Mouse (Mus musculus) ovary, postnatal 36 days (tissue): ENCODE measurements at regions not wholly inside any gene's neighbourhood (a gene's known extent, or its start where the extent isn't known, plus 50 kb on each side); places are given as distances from the start of the nearest gene placed in this dataset.

Experiments
- DNase-seq: peaks from one replicate; pipeline ENCODE4 v3.0.0; 2022; ENCODE audit warnings: low spot score, mixed read lengths

DNA sequence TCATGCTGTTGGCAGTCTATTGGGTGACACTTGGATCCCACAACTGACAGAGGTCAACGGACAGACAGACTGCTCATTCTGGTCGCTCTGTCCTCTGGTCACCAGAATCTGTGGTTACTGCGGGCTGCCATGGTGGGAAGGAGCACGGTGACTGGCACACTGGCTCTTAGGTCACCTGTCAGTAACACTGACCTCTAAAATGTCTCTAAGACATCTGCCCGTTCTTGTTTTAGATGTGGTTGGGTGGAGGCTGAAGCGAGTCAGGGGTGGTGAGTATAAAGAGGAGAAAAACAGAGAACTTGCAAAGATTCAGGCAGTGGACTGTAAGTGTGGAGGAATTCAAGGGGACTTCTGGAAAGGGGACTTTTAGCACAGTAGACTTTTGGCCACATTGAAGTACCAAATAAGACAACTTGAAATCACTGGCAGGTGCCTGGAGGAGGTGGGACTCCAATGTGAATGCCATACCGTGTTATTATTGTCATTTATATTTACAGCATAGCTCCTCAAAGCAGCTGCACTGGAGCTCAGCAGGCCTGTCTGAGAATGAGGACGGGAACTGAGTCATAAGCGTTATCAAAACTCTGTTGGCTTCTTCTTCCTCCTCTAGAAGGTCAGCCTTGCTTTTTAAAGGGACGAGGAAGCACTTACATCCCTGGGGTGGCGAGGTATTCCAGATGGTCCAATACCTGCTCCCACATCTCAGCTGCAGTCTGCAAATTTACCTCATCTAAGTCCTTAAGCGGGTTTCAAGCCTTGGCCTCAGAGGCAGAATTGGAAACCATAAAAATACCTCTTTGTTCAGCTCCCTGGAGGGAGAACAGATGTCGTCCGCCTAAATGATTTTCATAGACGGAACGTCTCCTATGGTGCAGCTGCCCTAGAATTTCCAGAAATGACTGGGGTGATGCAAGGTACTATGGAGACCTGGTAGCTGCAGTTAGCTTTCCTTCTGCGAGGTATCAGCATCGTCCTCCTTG lies 351.3 kb downstream of the Nuak1 start:
- no peak for DNase-seq

DNA sequence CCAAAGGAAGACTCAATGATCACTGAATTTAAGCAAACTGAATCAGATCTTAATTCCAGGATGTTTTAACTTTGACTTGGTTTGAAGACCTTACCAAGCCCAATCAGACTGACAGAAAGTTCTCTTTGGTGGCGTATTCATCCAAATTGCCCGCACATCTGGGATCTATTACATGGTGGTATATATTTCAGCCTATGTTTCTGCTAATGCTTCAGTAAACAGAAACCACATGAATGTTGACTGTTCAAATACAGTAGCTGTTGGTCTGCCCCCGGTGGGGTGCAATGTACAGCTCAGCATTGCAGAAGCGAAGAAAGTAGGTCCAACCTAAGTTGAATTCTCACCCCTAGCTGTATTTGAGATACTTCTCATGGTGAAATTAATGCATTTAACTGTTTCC lies 346.5 kb downstream of the Nuak1 start:
- no peak for DNase-seq

DNA sequence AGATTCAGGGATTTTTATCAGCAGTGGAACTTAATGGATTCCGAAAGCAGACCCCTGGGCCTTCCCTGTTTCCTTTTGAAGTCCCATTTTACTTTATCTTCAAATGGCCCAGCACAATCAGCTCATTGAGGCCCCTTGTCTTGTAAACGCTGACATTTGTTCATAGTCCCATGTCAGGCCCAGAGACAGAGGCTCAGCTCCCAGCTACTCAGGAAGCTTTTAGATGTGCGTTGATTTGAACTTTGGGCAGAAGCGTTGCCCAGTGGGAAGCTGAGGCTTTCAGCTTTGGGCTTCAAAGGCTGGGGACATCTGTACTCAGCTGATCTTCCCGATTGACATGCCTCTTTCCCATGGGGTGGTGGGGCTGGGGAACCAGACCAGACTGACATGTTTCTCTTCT lies 343.2 kb downstream of the Nuak1 start:
- no peak for DNase-seq

- peak; percentile 34 for DNase-seq
Measured at GRCm38 (mm10) chr10:84103985-84104384, 336.4 kb downstream of the Nuak1 start.

DNA sequence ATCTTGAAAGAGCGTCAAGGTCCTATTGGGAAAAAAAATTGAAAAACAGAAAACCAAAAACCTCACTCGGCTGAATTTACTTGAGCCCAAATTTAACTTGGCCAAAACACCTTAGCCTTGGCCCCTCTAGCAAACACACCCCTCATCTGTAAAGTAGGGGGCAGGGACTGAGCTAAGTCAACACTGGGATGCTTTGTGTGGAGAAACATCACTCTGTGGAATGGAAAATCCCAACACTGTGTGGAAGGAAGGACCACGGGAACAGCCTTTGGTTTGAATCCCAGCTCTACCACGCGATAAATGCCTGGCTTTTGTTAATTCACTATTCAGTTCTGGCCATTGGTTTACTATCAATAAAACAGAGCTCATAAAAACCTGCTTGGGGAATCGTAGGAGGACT lies 335.8 kb downstream of the Nuak1 start:
- no peak for DNase-seq

- no peak for DNase-seq
Measured at GRCm38 (mm10) chr10:84109680-84110371, 330.6 kb downstream of the Nuak1 start.

- DNase-seq: no peak
Measured at GRCm38 (mm10) chr10:84110372-84110985, 329.9 kb downstream of the Nuak1 start.

DNA sequence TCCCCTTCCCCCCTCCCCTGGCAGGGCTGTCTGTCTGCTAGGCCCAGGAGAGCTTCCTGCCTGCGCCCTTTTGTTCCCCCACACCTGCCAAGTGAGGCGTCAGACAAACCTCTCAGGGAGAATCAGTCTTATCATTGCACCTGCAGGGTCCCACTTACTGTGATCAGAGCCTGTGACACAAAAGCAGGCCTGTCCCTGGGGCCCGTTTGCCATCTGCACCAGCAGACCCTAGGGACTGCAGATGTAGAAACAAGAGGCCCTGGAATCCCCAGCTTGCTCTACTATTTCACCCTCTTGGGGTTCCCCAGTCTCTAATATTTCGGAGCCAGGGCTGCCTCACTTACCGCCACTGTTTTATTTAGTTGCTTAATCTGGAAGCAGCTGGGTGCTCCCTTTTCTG lies 328.9 kb downstream of the Nuak1 start:
- DNase-seq: no peak

DNA sequence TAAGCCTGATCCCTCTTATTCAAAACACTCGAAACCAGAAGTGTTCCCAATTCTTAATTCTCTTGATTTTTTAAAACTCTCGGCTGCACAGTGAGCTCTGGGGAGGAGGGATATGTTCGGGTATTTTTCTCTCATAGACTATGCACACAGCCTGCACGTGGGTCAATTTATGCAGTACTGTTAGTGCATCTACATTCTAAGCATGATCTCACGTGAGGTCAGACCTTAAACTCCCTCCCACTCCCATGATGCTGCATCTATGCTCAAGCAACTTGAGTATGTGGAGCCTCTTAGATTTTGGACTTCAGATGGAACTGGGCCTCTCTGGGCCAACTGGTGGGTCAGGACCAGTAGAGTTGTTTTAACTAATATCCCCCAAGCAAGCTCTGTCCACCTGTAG lies 328.5 kb downstream of the Nuak1 start:
- DNase-seq: no peak

DNA sequence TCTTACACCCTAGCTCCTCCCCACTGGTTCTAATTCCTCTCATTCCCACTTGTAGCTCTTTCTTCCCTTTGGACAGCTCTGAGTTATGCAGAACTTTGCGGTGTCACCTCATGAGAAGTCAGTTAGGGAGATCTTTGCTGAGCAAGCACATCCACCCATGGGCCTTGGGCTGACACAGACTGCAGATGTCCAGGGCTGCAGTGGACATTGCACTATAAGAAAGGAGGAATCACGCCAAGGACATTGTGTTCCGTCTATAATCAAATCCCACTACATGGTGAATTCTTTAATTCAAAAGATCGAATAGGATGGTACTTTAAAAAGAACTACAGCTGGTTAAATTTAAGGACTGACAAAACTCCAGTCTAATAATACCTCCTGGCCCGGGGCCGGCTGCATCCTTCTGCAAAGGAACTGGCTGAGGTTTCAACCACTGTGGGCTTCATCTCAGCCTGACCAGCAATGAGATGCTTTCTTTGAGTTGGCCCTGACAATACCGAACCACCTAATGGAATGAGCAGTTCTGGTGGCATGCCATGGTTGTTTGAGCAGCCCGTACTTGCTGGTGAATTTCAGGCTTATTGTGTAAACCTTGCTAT lies 320.3 kb downstream of the Nuak1 start:
- DNase-seq: no peak

- DNase-seq: no peak
Measured at GRCm38 (mm10) chr10:84137019-84137658, 303.3 kb downstream of the Nuak1 start.

DNA sequence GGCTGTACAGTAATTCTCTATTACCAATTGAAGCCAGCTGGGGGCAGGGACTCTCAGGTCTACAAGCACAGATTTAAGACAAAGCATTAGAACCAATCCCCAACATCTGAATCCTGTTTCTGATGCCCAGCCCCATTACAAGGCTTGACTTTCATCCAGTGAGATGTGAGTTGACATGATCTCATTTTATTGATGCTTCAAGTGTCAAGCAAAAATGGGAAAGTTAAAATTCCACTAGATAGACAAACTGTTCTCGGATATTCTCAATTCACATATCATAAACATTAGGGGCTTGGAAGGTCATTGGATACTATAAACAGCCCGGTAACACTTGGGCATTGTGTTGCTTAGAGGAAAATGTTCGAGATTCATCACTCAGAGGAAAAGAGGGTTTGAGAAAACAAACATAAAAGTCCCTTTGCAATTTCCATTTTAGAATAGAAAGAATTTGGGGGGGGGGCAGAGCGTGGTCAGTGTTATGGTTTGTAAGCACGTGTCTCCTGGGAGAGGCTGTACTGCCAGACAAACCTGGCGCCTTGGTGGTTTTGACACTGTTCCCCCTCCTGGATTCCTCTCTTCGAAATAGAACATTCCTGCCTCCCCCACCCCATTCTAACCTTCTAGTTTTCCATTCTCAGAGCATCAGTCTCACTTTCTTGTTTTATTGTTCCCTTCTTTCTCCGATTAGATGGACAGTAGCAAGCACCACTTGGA lies 297.5 kb downstream of the Nuak1 start:
- no peak for DNase-seq

DNA sequence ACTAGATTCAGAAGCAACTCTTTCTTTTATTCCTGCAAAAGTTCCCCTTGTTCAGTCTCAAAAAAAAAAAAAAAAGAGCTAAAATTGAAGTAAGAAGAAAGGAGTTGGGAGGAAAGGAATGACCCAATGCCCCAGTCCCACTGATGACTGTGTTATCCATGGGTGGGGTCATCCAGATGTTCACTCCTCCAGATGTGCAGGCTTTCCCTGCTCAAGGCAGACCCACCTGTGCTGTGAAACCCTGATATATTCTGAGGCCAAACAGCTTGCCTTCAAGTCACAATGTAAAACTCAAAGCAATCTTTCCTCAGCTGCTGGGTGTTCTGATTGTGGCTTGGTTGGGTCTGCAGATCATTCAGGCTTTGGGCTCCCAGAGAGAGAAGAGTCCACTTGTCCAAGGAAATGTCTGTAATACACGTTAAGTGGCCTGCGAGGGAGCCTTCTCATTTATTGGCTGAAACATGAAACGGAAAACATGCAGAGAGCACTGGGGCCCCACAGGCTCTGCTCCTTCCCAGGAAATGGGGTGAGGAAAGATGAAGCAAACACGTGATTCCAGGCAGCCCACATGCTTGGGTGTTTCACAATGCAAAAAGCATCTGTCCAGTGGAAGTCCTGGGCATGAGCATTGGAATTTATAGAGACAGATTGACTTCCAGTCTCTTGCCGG lies 296.6 kb downstream of the Nuak1 start:
- no peak for DNase-seq

- no peak for DNase-seq
Measured at GRCm38 (mm10) chr10:84144344-84144687, 296.1 kb downstream of the Nuak1 start.

- DNase-seq: no peak
Measured at GRCm38 (mm10) chr10:84147305-84147984, 293.0 kb downstream of the Nuak1 start.

DNA sequence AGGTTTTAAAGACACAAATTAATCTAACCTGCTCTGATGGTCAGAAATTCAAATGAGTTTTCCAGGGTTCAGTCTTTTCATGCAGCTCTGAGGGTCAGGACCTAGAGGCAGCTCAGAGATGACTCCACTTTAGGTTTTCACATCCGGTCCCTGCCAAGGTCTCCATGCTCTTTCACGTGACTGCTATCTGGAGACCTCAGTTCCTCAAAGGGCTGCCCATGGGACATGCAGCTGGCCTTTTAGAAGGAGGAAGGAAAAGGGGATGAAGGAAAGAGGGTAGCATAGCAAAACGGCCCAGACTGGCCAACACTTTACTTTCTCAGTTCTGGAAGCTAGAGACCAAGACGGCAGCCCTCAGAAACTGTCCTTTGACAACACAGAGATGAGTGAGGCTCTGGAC lies 276.6 kb downstream of the Nuak1 start:
- no peak for DNase-seq

DNA sequence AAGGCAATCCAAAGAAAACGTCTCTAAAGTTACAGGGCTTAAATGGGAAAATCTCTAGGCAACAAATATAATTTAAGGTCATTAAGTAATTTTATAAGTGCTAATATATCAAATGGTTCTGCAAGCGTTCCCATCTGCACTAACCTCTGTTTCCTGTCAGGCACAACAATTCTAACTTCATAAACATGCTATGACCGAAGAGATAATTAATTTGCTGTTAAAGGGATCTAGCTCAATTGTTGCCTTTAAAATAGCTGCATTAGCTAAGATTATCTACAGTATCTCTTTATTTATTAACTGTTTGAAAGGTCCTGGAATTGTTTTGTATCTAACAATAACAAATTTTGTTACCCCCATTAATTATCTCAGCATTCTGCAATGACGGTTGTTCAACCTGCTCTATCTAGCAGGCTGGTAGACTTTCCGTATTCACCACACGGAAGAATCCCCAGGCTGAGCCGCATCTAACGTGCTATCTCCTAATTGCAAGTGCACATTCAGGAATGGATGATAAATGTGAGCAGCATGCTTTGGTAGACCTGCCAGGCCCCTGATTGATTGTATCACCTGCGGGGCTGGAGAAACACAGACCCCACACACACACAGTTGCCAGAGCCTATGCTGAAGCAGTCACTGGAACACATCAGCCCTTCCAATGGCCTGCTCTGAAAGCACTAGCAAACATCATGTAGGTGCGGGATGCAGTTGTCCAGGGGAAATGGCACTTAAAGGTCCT lies 274.4 kb downstream of the Nuak1 start:
- DNase-seq: no peak

- no peak for DNase-seq
Measured at GRCm38 (mm10) chr10:84166568-84166905, 273.9 kb downstream of the Nuak1 start.

- DNase-seq: no peak
Measured at GRCm38 (mm10) chr10:84172828-84173321, 267.5 kb downstream of the Nuak1 start.
